Mouse (Mus musculus) cerebellum, adult 18-20 months (tissue): Measurements from ENCODE around the gene Cdip1.

ENCODE experiments used
- DNase-seq, 2 experiments: peaks; one replicate each; pipeline ENCODE4 v3.0.0; 2021

Gene Cdip1

GRCm38 (mm10) chr16:4768719-4769118, 21.4 kb downstream of the Cdip1 start:
- DNase-seq = no peak

- DNase-seq = peak in 1 of 2 experiments; percentile 21
Observed at GRCm38 (mm10) chr16:4767012-4767790, 22.9 kb downstream of the Cdip1 start.

GRCm38 (mm10) chr16:4765852-4766251, 24.2 kb downstream of the Cdip1 start:
- DNase-seq = no peak

- no peak for DNase-seq
Observed at GRCm38 (mm10) chr16:4763276-4763675, 26.8 kb downstream of the Cdip1 start.

GRCm38 (mm10) chr16:4762437-4762836, 27.7 kb downstream of the Cdip1 start:
- DNase-seq = no peak

- DNase-seq = peak in 1 of 2 experiments; percentile 23
Observed at GRCm38 (mm10) chr16:4756660-4757335, 33.3 kb downstream of the Cdip1 start.

GRCm38 (mm10) chr16:4754045-4754444, 36.0 kb downstream of the Cdip1 start:
- DNase-seq = no peak

- no peak for DNase-seq
Observed at GRCm38 (mm10) chr16:4752155-4752554, 37.9 kb downstream of the Cdip1 start.

GRCm38 (mm10) chr16:4742186-4742585, 47.9 kb downstream of the Cdip1 start:
- DNase-seq = no peak

- no peak for DNase-seq
Observed at GRCm38 (mm10) chr16:4739994-4740393, 50.1 kb downstream of the Cdip1 start.

GRCm38 (mm10) chr16:4736262-4736661, 53.8 kb downstream of the Cdip1 start:
- DNase-seq = no peak

- DNase-seq = no peak
Observed at GRCm38 (mm10) chr16:4730776-4731358, 59.2 kb downstream of the Cdip1 start.

GRCm38 (mm10) chr16:4727963-4728362, 62.1 kb downstream of the Cdip1 start:
- DNase-seq = no peak

- DNase-seq = no peak
Observed at GRCm38 (mm10) chr16:4727526-4727925, 62.6 kb downstream of the Cdip1 start.

- peak in 1 of 2 experiments; percentile 51 for DNase-seq
Observed at GRCm38 (mm10) chr16:4726528-4727128, 63.5 kb downstream of the Cdip1 start.

- peak; percentile 95 to 98 for DNase-seq
Observed at GRCm38 (mm10) chr16:4725780-4726527, 64.1 kb downstream of the Cdip1 start, which contains the start of gene Hmox2. Gene Hmox2 (plus strand): TSS chr16:4726361.

- DNase-seq = no peak
Observed at GRCm38 (mm10) chr16:4725266-4725665, 64.8 kb downstream of the Cdip1 start.

GRCm38 (mm10) chr16:4722915-4723209, 67.2 kb downstream of the Cdip1 start:
- DNase-seq = no peak

GRCm38 (mm10) chr16:4722128-4722914, 67.8 kb downstream of the Cdip1 start:
- no peak for DNase-seq

- peak; percentile 80 to 81 for DNase-seq
Observed at GRCm38 (mm10) chr16:4718753-4719518, 71.2 kb downstream of the Cdip1 start, which contains the start of gene Nmral1. Gene Nmral1 (minus strand): TSS chr16:4719356.

GRCm38 (mm10) chr16:4717866-4718265, 72.2 kb downstream of the Cdip1 start:
- peak in 1 of 2 experiments; percentile 18 for DNase-seq
